Mouse (Mus musculus): ENCODE data around the gene Tmem87b. TPM values are rescaled to one million over a fixed set of nuclear protein-coding genes. Genes with fewer than 3 reads are reported as not detected.

Gene Tmem87b
- total RNA-seq, 2 experiments from 2014 or later: 11.4 to 13.0 TPM

DNA sequence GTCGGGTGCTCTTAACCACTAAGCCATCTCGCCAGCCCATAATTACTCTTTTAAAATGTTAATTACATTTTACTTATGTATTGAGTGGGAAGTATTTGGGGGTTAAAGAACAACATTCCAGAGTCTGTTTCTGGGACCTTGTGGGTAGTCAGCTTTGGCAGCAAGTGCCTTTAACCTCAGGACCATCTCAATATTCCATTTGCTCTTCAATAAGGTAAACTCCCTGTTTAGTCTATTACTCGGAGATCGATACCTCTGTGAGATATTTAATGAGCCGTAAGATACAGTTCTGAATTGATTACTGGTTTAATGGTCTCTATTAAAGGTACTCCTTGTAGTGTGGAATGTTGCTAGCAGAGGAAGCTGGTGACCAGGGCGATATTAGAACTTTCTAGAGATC, 1.0 kb upstream of the Tmem87b start:
- intact Hi-C loops (cut with DNase I): loop anchor here (1.0 to 5.0 kb wide), 2 partner anchors 70 to 119 kb away; partner anchors contain the start of gene Mertk
- no peak for DNase-seq

- intact Hi-C loops (cut with DNase I): loop anchor here (1.0 to 5.0 kb wide), 2 partner anchors 70 to 119 kb away; partner anchors contain the start of gene Mertk
- DNase-seq: peak in 1 of 2 experiments; percentile 26
Observed at GRCm38 (mm10) chr2:128817387-128817785, 532 bp upstream of the Tmem87b start.

DNA sequence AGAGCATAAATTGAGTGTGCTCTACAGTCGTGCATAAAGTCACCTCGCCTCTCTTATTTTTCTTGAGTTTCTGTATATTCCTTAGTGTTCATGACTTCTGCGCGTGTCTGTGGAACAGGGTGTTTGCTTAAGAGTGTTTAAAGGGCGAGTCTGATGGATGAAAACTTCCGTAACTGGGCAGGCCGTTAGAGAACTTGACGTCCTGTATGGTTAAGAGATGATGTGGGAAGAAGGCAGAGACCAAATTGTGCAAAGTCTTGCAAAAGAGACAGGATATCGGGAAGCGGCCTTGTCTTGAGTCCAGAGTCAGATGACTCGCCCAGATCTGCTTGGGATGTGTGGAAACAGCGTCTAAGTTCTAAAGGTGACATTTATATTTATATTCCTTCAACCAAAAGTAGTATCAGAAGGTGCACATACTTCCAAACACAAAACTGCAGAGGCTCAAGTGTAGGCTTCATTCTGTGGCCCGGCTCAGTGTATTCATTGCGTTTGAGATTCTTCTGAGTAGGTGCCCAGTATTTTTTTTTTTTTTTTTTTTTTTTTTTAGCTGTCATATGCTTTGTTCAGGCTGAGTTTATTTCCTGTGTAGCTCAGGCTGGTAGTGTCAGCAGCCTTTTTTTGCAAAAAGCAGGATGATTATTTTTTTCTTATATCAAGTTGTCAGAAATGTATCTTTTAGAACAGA, 1.2 kb downstream of the Tmem87b start:
- no peak for DNase-seq
- intact Hi-C loops (cut with DNase I): loop anchor here (5.0 kb wide), 1 partner anchor 72 kb away; no protein-coding TSS in a partner anchor

DNA sequence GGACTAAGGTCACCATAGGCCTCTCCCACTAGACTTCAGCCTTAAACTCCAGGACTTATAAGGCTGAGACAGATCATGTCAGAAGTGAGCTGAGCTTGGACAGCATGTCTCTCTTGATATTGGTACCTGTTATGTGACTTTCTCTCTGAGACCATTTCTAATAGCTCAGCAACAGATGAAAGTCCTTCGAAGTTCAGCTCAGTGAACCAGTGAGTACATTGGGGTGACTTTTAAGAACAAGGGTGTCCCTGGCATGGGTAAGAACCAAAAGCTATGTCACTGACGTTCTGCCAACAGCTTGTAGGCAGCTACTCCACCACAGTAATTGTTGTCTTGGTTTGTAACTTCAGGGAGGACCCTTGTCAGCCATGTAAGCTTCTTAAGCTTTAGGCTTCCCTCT, 2.7 kb downstream of the Tmem87b start:
- intact Hi-C loops (cut with DNase I): no loop called here
- DNase-seq: no peak

DNA sequence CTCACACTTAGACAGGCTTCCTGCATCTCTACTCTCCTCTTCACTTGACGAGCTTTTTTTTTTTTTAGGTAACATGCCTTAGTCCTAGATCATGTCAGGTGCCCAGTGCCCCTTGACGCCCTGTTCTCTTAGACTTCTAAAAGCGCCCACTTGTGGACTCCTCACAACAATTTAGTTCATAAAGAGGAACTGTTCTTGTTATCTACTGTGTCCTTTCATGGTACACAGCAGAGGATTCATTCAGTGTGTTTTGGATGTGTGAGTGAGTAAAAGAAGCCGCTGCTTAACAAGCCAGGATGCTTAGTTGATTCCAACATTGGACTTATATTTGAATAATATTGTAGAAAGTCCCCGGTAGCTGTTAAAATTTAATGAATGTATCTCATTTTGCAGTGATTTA, 6.0 kb downstream of the Tmem87b start:
- intact Hi-C loops (cut with DNase I): no loop called here
- no peak for DNase-seq

- DNase-seq: no peak
- intact Hi-C loops (cut with DNase I): no loop called here
Observed at GRCm38 (mm10) chr2:128827787-128828186, 9.9 kb downstream of the Tmem87b start.

- intact Hi-C loops (cut with DNase I): no loop called here
- no peak for DNase-seq
Observed at GRCm38 (mm10) chr2:128832611-128833010, 14.7 kb downstream of the Tmem87b start.

DNA sequence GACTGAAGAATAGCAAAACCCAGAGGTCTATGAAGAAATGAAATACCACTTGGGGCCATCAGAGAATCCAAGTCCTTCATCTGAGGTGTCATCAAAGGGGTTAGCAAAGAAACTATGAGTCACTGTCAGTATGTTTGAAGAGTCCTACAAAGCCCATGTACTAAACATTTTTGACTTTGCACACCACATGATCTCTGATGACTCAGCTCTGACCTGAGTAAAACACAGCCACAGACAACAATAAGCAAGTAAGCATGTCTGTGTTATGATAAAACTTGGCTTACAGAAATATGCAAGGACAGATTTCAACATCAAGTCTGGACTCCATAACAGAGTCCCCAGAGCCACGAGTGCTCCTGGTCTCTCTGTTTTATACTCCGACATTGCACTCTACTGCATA, 15.1 kb downstream of the Tmem87b start:
- intact Hi-C loops (cut with DNase I): no loop called here
- DNase-seq: no peak

DNA sequence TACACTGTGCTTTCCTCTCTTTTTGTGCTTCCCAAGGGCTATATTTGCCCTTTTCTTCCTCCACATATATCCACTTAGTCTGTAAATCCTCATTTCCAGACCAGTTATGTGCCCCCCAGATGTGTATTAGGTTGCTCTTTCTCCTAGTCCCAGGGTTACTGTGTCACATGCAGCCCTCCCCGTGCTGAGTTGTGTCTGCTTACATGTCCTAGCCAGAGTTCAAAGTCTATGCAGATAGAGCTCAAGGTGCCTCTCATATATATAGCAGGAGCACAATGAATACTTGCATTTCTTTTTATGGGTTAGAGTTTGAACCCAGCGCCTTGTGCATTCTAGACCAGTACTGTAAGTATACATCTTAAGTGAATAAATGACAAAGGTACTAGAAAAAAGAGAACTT, 15.5 kb downstream of the Tmem87b start:
- intact Hi-C loops (cut with DNase I): no loop called here
- DNase-seq: no peak

DNA sequence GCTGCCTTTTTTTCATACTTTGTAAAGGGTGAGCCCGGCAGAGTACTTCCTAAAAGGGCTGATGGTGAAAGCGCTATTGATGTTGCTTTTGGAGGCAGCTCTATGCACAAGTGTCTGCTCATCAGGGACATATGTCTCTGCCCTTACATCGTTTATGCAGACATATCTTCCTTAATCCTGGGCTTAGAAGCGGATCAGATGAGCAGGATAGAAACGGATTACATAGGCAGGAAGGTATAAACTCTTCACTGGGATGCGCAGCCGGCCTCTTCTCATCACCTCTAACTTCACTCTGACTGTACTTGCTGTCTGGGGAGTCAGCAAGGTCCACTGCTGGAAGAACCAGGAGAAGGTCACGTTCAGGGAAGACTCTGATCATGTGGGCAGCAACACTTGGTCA, 19.6 kb downstream of the Tmem87b start:
- intact Hi-C loops (cut with DNase I): no loop called here
- DNase-seq: no peak

DNA sequence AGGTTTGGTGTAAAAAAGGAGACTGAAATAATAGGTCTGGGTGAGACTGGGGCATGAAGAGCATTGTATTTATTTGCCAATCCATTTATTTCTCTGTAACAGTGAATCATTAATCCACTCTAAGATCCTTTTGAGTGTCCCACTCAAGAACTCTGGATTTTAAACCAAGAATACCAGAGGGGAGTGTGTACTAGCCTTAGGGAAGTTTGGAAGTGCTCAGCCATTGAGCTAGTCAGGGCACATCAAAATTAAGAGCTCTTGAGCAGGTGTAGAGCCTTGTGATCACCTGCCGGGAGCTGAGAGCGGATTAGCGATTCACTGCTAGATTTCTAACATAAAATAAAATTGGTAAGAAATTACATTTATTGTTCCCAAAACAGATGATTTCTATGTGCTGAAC, 20.7 kb downstream of the Tmem87b start:
- no peak for DNase-seq
- intact Hi-C loops (cut with DNase I): no loop called here

DNA sequence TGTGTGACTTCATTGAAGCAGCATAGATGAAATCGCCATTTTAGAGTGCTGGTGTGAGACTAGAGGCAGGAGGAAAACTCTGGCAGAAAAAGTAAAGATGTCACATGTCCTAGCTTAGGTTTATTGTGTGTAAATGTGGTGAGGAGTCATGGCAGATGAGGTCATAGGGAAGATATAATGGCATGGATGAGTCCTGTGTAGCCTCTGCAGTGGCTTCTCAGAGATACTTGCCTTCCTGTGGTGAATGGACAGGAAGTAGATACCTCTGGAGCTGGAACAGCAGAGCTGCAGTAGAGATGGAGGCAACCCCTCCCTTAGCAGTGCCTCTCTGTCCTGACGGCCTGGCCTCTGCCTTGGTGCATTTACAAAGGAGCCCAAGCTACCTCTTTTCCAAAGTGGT, 21.6 kb downstream of the Tmem87b start:
- intact Hi-C loops (cut with DNase I): no loop called here
- DNase-seq: no peak

GRCm38 (mm10) chr2:128842437-128842836, 24.5 kb downstream of the Tmem87b start:
- intact Hi-C loops (cut with DNase I): no loop called here
- DNase-seq: no peak

- no peak for DNase-seq
- intact Hi-C loops (cut with DNase I): no loop called here
Observed at GRCm38 (mm10) chr2:128850036-128850435, 32.1 kb downstream of the Tmem87b start.

- no peak for DNase-seq
- intact Hi-C loops (cut with DNase I): no loop called here
Observed at GRCm38 (mm10) chr2:128856673-128857072, 38.8 kb downstream of the Tmem87b start.

GRCm38 (mm10) chr2:128858962-128859361, 41.0 kb downstream of the Tmem87b start:
- DNase-seq: no peak
- intact Hi-C loops (cut with DNase I): no loop called here

GRCm38 (mm10) chr2:128859861-128860260, 41.9 kb downstream of the Tmem87b start:
- intact Hi-C loops (cut with DNase I): no loop called here
- no peak for DNase-seq

- intact Hi-C loops (cut with DNase I): no loop called here
- no peak for DNase-seq
Observed at GRCm38 (mm10) chr2:128862636-128863035, 44.7 kb downstream of the Tmem87b start, which contains the start of gene Fbln7. Gene Fbln7 (plus strand): TSS chr2:128862981.

GRCm38 (mm10) chr2:128863777-128864331, 45.9 kb downstream of the Tmem87b start:
- DNase-seq: peak; percentile 53 to 54
- intact Hi-C loops (cut with DNase I): no loop called here

DNA sequence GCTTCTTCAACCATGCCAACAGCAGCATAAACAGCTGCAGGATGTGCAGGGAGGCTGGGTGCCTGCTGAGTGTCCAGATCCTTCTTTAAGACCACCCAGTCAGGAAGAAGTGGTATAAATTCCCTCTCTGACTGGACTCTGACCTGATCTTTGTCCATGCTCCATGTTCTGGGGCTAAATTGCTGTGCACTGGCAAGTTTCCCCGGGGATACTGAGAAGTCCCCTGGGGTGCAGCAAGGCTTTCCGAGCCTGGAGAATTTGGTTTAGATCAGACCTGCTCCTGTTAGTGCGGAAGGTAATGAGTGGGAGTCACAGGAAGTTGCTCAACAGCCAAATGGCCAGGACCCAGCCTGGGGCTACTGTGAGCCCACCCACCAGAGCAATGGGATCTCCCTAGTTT, 47.1 kb downstream of the Tmem87b start:
- no peak for DNase-seq
- intact Hi-C loops (cut with DNase I): no loop called here

- intact Hi-C loops (cut with DNase I): no loop called here
- no peak for DNase-seq
Observed at GRCm38 (mm10) chr2:128871656-128872055, 53.7 kb downstream of the Tmem87b start.

DNA sequence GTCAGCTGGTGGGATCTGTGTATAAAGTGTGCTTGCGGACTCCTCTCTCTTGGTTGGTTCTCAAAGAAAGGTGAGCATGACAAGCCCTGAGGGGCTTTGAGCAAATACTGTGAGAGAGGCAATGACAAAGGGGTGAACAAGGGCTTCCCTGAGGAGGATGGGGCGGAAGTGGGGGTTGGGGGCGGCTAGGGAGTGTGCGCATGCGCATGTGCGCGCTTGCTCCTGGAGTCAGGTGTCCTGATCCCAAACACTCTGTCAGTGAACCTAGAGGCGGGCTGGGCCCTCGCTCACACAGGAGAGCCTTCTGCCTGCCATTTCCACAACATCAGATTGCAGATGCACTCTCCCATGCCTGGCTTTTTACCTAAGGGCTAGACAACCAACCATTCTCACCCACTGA, 54.3 kb downstream of the Tmem87b start:
- DNase-seq: no peak
- intact Hi-C loops (cut with DNase I): no loop called here
